Mouse (Mus musculus): ENCODE measurements around the gene Pxn.

- TF ChIP-seq CTCF (IDR thresholded peaks at IDR 0.05; ENCODE audit: low read depth, low read length) (no peak), POLR2A (IDR thresholded peaks at IDR 0.05; ENCODE audit: insufficient read depth, low read length) (no peak), EP300 (IDR thresholded peaks at IDR 0.05; ENCODE audit: insufficient read depth, low read depth, low read length) (no peak)
Observed at GRCm38 (mm10) chr5:115547421-115547820, 40.9 kb downstream of the Pxn start.
